Mouse (Mus musculus) heart, embryonic 13.5 days (tissue): ENCODE results near the gene Fbxl15. TPM values are rescaled to one million over a fixed set of nuclear protein-coding genes. Genes with fewer than 3 reads are reported as not detected.

ENCODE experiments used
- ATAC-seq: fragments of 200-750 bp; cut with Nextera tagmentation; 2 replicates; pipeline ENCODE4 v1.8.0; 2017; ENCODE audit warnings: moderate TSS enrichment; ENCODE audit not compliant: insufficient number of reproducible peaks, low FRiP score, low TSS enrichment; ENCODE audit errors: extremely low read depth
- H3K27ac ChIP-seq: fragments of 300-500 bp; sonication (generic); replicated peaks from 2 replicates; pipeline ENCODE4 v1.5.1; 2015; ENCODE audit warnings: moderate library complexity, mild to moderate bottlenecking, inconsistent platforms
- H3K27me3 ChIP-seq: fragments of 300-500 bp; sonication (generic); replicated peaks from 2 replicates; pipeline ENCODE4 v1.6.1; 2015; ENCODE audit warnings: mild to moderate bottlenecking, inconsistent platforms
- H3K36me3 ChIP-seq: fragments of 300-500 bp; sonication (generic); 2 replicates; pipeline ENCODE4 v1.6.1; 2015; ENCODE audit warnings: mild to moderate bottlenecking, inconsistent platforms
- H3K4me1 ChIP-seq: fragments of 300-500 bp; sonication (generic); 2 replicates; pipeline ENCODE4 v1.6.1; 2015; ENCODE audit warnings: inconsistent platforms
- H3K4me2 ChIP-seq: fragments of 300-500 bp; sonication (generic); 2 replicates; pipeline ENCODE4 v1.6.1; 2015; ENCODE audit warnings: inconsistent platforms, mild to moderate bottlenecking, moderate library complexity
- H3K4me3 ChIP-seq: fragments of 300-500 bp; sonication (generic); 2 replicates; pipeline ENCODE4 v1.5.1; 2015; ENCODE audit warnings: moderate library complexity, mild to moderate bottlenecking, inconsistent platforms
- H3K9ac ChIP-seq: fragments of 300-500 bp; sonication (generic); 2 replicates; pipeline ENCODE4 v1.6.1; 2015; ENCODE audit warnings: inconsistent platforms, mild to moderate bottlenecking, moderate library complexity
- H3K9me3 ChIP-seq: fragments of 300-500 bp; sonication (generic); 2 replicates; pipeline ENCODE4 v1.6.1; 2016; ENCODE audit warnings: inconsistent platforms
- WGBS: fragments of 180-500 bp; shearing (Covaris S2); methylation state at CpG from one replicate; pipeline ENCODE4 v1.1.7; 2015; ENCODE audit warnings: mixed read lengths; 5-methylcytosine and 5-hydroxymethylcytosine counted together
- polyA plus RNA-seq: library from polyadenylated mRNA; unstranded; fragments of >200 nt; fragmentation: Nextera tagmentation; extraction: Ambion mirVana; gene quantifications from 2 replicates; pipeline ENCODE4 v1.2.1, GENCODE M21; 2015

Gene Fbxl15
- polyA plus RNA-seq, 1 experiment from 2014 or later = 9.5 TPM

- under 1% methylated on average over 31 of the region's 31 CpGs for WGBS
- Histone ChIP-seq H3K9ac (peak within 1 kb of the TSS; percentile 91), H3K9me3 (no peaks in the 10 kb centered on the region), H3K27me3 (peaks cover 12% of the 10 kb centered on the region), H3K27ac (peak within 1 kb of the TSS; percentile 48; the same call in 1 of the 2 replicates), H3K36me3 (no peaks in the 10 kb centered on the region), H3K4me2 (peak within 1 kb of the TSS; percentile 88), H3K4me1 (peaks cover 20% of the 10 kb centered on the region), H3K4me3 (peak within 1 kb of the TSS; percentile 87)
- ATAC-seq = peak; percentile 82
These were observed 10.4 kb downstream of the Fbxl15 start, which contains the start of gene Cuedc2 for GRCm38 (mm10) chr19:46338331-46338936. Gene Cuedc2 (minus strand): TSS chr19:46338702.

- no peaks in the 10 kb centered on the region for H3K9me3 ChIP-seq
- H3K27me3 ChIP-seq = peaks cover 17% of the 10 kb centered on the region
- peak overlapping the region; percentile 88 for H3K4me2 ChIP-seq
- H3K36me3 ChIP-seq = no peaks in the 10 kb centered on the region
- peak overlapping the region; percentile 41; the same call in 1 of the 2 replicates for H3K27ac ChIP-seq
- WGBS = 53% methylated on average over 6 of the region's 6 CpGs
- no peak for ATAC-seq
- H3K4me1 ChIP-seq = peaks cover 20% of the 10 kb centered on the region
- peak overlapping the region; percentile 87 for H3K4me3 ChIP-seq
- peak overlapping the region; percentile 77 for H3K9ac ChIP-seq
These were observed 10.9 kb downstream of the Fbxl15 start for GRCm38 (mm10) chr19:46338942-46339286.

GRCm38 (mm10) chr19:46339287-46339971, 11.4 kb downstream of the Fbxl15 start:
- no peak for ATAC-seq
- H3K36me3 ChIP-seq = no peaks in the 10 kb centered on the region
- peak overlapping the region; percentile 88 for H3K4me2 ChIP-seq
- H3K4me1 ChIP-seq = peaks cover 20% of the 10 kb centered on the region
- no peak overlapping the region for H3K9ac ChIP-seq
- peak overlapping the region; percentile 41; the same call in 1 of the 2 replicates for H3K27ac ChIP-seq
- H3K9me3 ChIP-seq = no peaks in the 10 kb centered on the region
- WGBS = 76% methylated on average over 7 of the region's 7 CpGs
- no peak overlapping the region; the same call in 1 of the 2 replicates for H3K4me3 ChIP-seq
- peaks cover 22% of the 10 kb centered on the region for H3K27me3 ChIP-seq

GRCm38 (mm10) chr19:46344710-46345419, 16.9 kb downstream of the Fbxl15 start:
- Histone ChIP-seq H3K27ac (no peak overlapping the region), H3K36me3 (no peaks in the 10 kb centered on the region), H3K9me3 (no peaks in the 10 kb centered on the region), H3K27me3 (peaks cover 44% of the 10 kb centered on the region), H3K4me2 (no peak overlapping the region), H3K4me3 (no peak overlapping the region), H3K9ac (no peak overlapping the region), H3K4me1 (peaks cover 16% of the 10 kb centered on the region)
- ATAC-seq = no peak
- 19% methylated on average over 7 of the region's 7 CpGs for WGBS

- ATAC-seq = no peak
- Histone ChIP-seq H3K27me3 (peaks cover 57% of the 10 kb centered on the region), H3K27ac (no peak overlapping the region), H3K9ac (no peak overlapping the region), H3K4me1 (peaks cover 23% of the 10 kb centered on the region), H3K4me2 (no peak overlapping the region), H3K9me3 (no peaks in the 10 kb centered on the region), H3K36me3 (no peaks in the 10 kb centered on the region), H3K4me3 (no peak overlapping the region)
- WGBS = 91% methylated on average over 1 of the region's 1 CpGs
These were observed 19.2 kb downstream of the Fbxl15 start for GRCm38 (mm10) chr19:46347146-46347545.

GRCm38 (mm10) chr19:46347936-46348668, 20.1 kb downstream of the Fbxl15 start:
- Histone ChIP-seq H3K4me2 (peak overlapping the region; percentile 96), H3K27me3 (peaks cover 62% of the 10 kb centered on the region), H3K36me3 (no peaks in the 10 kb centered on the region), H3K4me3 (peak overlapping the region; percentile 72), H3K4me1 (peaks cover 23% of the 10 kb centered on the region), H3K9ac (peak overlapping the region; percentile 88), H3K27ac (peak overlapping the region; percentile 77), H3K9me3 (no peaks in the 10 kb centered on the region)
- ATAC-seq = no peak
- WGBS = 29% methylated on average over 14 of the region's 14 CpGs

- under 1% methylated on average over 78 of the region's 78 CpGs for WGBS
- Histone ChIP-seq H3K36me3 (no peaks in the 10 kb centered on the region), H3K9ac (peak overlapping the region; percentile 88), H3K4me2 (peak overlapping the region; percentile 96), H3K27me3 (peaks cover 60% of the 10 kb centered on the region), H3K4me3 (peak overlapping the region; percentile 72), H3K4me1 (peaks cover 23% of the 10 kb centered on the region), H3K9me3 (no peaks in the 10 kb centered on the region), H3K27ac (peak overlapping the region; percentile 77)
- ATAC-seq = peak; percentile 55; the same call in 1 of the 2 replicates
These were observed 20.9 kb downstream of the Fbxl15 start for GRCm38 (mm10) chr19:46348761-46349458.

GRCm38 (mm10) chr19:46349550-46349949, 21.6 kb downstream of the Fbxl15 start:
- Histone ChIP-seq H3K4me2 (peak overlapping the region; percentile 96), H3K27me3 (peaks cover 53% of the 10 kb centered on the region), H3K4me3 (peak overlapping the region; percentile 72), H3K9ac (peak overlapping the region; percentile 88), H3K27ac (no peak overlapping the region), H3K36me3 (no peaks in the 10 kb centered on the region), H3K9me3 (no peaks in the 10 kb centered on the region), H3K4me1 (peaks cover 23% of the 10 kb centered on the region)
- WGBS = 24% methylated on average over 6 of the region's 6 CpGs
- no peak for ATAC-seq

GRCm38 (mm10) chr19:46350168-46350932, 22.4 kb downstream of the Fbxl15 start, which contains the start of gene 2310034G01Rik:
Gene 2310034G01Rik (minus strand): TSS chr19:46350302.
- peak within 1 kb of the TSS; percentile 88 for H3K9ac ChIP-seq
- H3K4me2 ChIP-seq = peak within 1 kb of the TSS; percentile 96
- H3K9me3 ChIP-seq = no peaks in the 10 kb centered on the region
- no peak for ATAC-seq
- H3K4me3 ChIP-seq = peak within 1 kb of the TSS; percentile 72
- peak within 1 kb of the TSS; percentile 77; the same call in 1 of the 2 replicates for H3K27ac ChIP-seq
- peaks cover 46% of the 10 kb centered on the region for H3K27me3 ChIP-seq
- no peaks in the 10 kb centered on the region for H3K36me3 ChIP-seq
- H3K4me1 ChIP-seq = peaks cover 23% of the 10 kb centered on the region
- 48% methylated on average over 10 of the region's 10 CpGs for WGBS

GRCm38 (mm10) chr19:46356701-46357138, 28.7 kb downstream of the Fbxl15 start:
- Histone ChIP-seq H3K36me3 (no peaks in the 10 kb centered on the region), H3K27me3 (peaks cover 36% of the 10 kb centered on the region), H3K4me2 (peak overlapping the region; percentile 79), H3K9ac (peak overlapping the region; percentile 77), H3K4me1 (peaks cover 18% of the 10 kb centered on the region), H3K9me3 (no peaks in the 10 kb centered on the region), H3K4me3 (peak overlapping the region; percentile 64), H3K27ac (no peak overlapping the region)
- under 1% methylated on average over 29 of the region's 29 CpGs for WGBS
- ATAC-seq = peak; percentile 71; the same call in 1 of the 2 replicates
